Mouse (Mus musculus) right cerebral cortex, postnatal 10 days (tissue): Measurements from ENCODE around the gene 3830406C13Rik.
"Not testable (repeated sequence)": the region's sequence is repeated elsewhere in the genome, so short reads cannot be mapped to it uniquely, and the experiment has no call there.

Experiments
- DNase-seq, 2 experiments: peaks; one replicate each; pipeline ENCODE4 v3.0.0; 2021; ENCODE audit warnings: low spot score in 2 of 2

The 3830406C13Rik gene

DNA sequence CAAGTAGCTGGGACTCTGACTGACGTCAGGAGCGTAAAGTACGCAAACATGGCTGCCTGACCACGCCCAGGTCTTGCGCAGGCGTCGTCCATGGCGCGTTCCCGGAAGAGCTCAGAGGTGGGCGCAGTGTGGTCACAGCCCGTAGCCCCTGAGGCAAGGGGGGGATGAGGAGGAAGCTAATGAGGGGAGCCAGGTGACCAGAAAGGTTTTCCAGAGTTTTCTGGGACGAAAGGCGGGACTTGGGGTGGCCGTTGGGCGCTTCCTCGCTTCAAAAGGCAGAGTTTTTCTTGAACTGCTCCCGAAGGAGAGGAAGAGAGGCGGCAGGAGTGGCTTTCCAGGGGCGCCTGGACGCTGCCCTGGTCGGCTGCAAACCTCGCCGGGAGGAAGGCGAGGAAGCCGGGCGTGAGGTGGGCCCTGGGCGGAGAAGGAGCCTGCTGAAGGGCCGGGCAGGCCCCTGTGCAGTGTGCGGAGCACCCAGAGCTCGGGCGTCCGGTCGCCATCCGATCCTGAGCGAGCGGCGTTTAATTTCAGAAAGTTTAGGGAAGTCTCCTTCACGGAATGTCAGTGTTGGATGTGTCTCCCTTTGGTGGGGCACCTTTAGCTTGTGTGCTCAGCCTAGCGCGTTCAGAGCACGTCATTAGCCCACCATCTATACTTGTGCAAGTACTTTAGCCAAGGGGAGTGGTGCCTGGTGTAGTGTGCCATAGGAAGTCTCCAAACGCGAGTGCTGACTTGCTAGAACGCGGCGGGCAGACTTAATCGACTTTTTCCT lies at the start of gene 3830406C13Rik:
3830406C13Rik (plus strand) TSS at position 33 of the 772 bp plus-strand sequence.
- peak; percentile 92 to 93 for DNase-seq

DNA sequence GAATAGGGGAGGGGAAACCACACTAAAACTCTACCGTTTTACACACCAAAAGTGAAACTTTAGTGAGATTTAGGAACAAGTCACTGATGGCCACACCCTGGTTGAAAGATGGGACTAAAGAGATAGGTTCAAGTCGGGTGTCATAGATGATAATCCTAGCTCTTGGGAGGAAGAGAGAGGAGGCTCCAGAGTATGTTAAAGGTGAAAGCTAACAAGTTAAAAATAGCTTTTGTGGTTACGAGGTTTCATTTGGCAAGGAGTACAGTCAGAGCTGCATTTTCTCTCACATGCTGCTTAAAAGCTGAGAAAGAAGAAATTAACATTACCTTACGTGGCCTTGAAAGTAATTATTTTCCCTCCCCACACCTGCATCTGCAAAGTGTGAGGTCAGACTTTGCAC lies 40.2 kb upstream of the 3830406C13Rik start:
- no peak for DNase-seq

DNA sequence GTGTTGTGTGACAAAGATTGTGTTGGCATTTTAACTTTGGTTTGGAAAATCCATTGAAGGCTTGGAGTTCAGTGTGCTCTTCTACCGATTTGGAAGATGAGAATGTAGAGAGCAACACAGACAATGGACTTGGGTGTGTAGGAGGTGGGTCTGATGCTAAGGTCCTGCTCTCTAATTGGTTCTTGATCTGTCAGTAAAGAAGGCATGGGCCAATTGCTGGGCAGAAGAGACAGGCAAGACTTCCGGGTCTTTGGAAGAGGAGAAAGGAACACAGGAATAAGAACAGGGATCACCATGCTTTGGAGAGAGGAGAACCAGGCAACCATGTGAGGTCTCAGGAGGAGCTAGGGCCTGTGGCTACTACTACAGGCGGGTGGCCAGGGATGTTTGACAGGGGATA lies 7.9 kb upstream of the 3830406C13Rik start:
- no peak for DNase-seq

DNA sequence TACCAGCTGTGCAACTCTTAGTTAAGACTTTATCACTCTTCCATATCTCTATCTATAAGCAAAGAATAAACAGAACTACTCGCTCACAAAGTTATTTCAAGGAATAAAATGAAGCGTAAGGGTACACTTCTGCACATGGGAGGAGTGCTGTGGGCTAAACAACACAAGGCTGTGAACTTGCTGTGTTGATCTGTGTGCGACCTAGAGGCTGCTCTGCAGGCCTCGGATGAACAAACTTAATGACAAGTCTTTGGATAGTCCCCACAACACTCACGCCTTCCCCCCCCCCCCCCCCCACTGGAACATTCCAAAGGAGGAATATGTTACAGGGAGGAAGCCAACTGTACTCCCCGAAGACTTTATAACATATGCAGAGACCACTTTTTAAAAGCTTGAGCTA lies 332 bp upstream of the 3830406C13Rik start, which contains the start of gene Gm49355:
Gm49355 (plus strand) TSS at position 336 of the 400 bp plus-strand sequence.
- DNase-seq = no peak

DNA sequence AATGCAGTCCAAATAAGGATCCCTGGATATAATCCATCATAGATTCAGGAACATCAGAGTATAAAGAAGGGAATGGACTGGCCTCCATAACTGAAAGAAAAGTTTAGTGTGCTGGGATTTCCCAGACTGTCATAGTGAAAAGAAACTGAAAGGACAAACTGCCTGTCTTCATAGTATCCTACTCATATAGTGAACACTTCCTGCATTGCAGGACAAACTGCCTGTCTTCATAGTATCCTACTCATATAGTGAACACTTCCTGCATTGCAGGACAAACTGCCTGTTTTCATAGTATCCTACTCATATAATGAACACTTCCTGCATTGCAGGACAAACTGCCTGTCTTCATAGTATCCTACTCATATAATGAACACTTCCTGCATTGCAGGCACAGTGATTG lies 5.8 kb downstream of the 3830406C13Rik start:
- DNase-seq = not testable (repeated sequence)

DNA sequence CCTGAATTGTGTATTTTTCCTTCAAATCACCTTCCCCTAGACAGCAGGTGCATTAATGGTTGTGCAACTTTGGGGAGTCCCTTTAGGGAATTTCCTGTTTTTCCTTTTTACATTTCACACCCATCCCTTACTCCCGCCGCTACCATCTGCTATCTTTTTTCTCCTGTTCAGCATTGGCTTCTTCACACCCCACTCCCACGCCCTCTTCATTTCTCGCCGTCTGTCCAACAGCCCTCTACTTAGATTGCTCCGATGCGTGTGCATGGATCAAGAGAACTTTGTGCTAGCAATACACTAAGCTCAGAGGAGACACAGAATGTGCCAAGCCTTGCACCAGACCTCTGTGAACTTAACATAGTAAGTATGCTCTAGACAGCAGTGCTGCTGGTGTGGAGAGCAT lies 12.4 kb downstream of the 3830406C13Rik start:
- DNase-seq = peak; percentile 79 to 88

DNA sequence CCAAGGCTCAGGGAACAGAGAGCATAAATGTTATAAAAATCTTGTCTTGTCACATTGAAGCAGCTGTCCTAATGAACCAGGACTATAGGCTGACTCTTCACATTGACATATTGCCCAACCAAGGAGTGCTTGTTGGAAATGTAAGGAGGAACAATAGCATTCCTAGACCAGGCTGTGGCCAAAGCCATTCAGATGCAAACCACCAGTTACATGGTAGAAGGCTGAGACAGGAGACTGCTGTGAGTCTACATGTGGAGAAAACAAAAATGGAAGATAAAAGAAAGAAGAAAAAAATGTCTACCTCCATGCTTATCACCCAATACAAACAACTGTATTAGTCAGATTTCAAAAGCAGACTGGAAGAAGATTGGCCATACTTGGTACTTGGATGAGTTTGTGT lies 15.2 kb downstream of the 3830406C13Rik start:
- no peak for DNase-seq

DNA sequence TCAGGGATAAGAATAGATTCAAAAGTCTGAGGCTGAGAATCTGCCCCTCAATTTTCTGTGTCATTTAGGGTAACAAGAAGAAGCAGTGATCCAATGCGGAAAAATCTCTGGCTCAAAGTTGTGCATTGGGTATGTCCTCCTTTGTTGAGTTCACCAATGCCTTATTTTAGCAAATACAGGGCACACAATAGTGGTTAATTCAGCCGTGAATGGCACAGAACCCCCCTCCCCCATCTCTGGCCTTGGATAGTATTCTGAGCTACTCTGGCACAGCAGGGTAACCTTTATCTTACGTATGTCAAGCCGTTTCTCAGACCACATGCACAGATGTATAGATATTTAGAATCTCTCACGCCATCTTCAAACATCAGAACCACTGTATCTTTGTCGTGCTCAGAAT lies 15.7 kb downstream of the 3830406C13Rik start:
- DNase-seq = no peak

DNA sequence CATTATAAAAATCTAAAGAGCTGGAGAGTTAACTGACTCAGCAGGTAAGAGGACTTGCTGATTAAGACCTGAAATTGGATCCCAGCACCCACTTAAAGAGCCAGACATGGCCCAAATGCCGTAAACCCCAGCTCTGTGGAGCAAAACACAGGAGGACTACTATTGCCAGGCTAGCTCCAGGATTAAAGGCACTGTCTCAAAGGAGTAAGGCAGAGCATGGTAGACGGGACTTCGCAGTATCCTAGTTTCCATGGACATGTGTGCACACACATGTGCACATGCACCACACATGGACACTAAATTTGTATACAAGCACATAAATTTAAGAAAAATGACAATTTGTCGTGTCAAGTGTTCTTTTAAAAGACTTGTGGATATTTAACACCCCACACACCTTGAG lies 16.3 kb downstream of the 3830406C13Rik start:
- no peak for DNase-seq

DNA sequence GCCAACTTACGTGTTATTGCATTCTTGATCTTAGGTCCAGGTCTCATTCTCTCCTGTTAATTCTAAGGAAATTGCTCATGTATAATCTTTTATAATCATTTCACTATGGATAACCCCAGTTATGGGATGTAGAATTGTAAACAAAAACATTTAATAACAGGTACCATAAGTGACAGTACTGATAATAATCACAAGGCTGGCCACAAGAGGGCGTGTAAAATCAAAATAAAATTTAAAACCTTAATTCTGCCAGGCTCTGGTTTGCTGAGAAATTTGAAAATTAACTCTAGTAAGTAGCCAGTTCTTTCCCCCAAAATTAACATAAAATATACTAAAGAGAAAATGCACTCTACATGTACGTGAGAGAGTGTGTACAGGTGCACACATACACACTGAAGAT lies 16.7 kb downstream of the 3830406C13Rik start:
- peak in 1 of 2 experiments; percentile 52 for DNase-seq

DNA sequence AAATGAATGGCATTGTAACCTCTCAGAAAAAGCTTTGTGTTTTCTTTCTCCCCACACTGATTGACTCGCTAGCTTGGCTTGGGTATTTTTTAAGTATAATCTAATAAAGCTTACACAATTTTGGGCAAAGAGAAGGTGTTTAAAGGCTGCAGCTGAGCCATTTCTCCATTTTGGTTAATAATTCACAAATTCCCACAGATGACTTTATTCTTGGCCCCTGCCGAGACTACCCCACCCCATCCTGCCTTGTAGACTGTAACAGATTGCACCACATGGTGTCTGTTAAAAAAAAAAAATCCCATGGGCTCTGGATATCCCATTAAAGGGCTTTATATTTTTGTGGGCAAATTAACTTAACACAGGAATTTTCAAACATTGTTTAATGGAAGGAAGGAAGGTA lies 19.1 kb downstream of the 3830406C13Rik start:
- DNase-seq = peak in 1 of 2 experiments; percentile 5

DNA sequence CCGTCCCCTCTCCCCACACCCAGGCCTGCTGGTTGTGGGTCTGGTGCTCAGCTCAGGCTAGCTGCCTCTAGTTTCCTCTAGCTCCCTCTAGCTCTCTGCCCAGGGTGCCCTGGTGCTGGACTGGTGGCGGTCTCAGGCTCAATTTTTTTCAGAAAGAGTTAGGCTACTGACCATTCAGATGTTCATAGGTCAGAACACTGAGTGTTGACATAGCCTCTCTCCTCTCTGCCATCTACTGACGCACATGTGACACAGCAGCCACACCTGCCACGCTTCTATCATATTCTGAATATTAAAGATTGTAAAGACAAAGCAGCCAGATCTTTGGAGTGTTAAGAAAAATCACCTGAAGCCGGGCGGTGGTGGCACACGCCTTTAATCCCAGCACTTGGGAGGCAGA lies 49.6 kb downstream of the 3830406C13Rik start:
- DNase-seq = no peak

DNA sequence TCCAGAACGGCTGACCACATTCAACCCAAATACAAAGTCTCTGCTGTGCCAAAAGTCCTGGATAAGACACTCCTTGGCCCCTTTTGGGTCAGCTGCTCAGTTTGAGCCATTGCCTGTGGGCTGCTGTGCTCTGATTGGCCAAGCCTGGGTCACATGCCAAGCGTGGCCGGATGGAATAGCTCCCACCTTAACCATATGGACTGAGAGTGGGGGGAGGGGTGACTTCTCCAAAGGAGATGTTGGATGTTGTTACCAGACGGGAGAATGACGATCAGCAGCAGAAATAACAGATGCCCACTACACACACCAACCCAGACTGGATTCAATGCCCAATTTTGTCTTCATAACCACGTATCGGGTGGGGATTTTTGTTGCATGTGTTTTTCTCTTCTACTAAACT lies 51.0 kb downstream of the 3830406C13Rik start:
- peak; percentile 48 to 57 for DNase-seq

DNA sequence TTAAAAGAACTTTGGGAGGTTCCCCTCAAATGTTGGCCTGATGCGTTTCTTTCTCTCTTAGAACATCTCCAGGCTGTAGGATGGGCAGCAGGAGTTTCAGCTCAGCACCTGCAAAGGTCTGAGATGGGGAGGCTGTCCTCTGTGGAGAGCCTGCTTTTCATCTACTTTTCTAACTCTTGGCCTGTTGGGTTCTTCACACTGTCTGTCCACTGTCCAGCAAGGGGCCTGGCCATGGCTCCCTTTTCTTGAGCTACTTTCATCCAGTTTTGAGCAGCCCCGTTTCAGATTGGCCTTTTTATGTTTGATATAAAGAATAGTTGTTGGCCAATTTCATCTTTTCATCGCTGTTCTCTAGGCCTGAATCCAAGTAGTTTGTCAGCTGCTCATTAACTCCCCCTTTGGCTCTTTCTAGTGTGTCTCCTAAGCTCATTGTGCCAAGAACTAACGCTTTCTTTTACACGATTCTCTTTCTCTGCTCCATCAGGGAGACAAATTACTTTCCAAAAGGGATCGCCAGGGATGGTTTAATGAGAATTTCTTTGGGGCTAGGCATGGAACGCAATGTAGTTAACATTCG lies 53.5 kb downstream of the 3830406C13Rik start:
- peak in 1 of 2 experiments; percentile 54 for DNase-seq

DNA sequence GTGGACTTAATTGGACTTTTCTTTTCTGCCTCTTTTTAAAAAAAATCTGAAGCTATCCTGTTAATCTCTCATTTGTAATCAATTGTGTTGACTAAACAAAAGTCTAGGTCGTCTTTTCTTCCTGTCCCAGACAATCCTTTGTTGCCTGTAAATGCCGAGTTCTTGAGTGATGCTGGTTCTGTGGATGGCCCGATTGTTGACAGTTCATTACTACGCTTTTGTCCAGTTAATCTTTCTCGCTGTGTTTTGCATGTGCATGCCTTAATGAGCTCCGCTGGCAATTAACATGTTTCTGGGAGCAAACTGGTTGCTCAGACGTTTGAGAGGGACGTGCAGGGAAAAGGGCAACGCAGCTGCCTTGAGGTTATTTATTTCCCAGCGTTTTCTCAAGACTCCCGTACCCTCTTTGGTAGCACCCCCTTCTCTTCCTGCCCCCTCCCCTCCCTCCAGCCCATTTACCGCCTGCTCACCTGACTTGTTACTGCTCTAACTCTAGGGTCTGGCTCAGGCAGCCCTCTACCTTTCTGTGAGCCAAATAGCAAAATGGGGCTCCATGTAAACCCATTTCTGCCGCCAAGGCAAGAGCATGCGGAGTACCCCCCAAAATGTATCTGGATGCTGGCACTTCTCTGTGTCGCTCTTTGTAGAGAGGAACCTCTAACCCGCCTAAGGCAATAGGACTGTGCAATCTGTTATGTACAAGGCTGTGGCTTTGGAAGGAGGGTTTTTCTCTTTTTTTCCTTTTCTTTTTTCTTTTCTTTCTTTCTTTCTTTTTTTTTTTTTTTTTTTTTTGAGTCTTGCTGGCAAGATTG lies 54.2 kb downstream of the 3830406C13Rik start:
- peak; percentile 45 to 70 for DNase-seq

DNA sequence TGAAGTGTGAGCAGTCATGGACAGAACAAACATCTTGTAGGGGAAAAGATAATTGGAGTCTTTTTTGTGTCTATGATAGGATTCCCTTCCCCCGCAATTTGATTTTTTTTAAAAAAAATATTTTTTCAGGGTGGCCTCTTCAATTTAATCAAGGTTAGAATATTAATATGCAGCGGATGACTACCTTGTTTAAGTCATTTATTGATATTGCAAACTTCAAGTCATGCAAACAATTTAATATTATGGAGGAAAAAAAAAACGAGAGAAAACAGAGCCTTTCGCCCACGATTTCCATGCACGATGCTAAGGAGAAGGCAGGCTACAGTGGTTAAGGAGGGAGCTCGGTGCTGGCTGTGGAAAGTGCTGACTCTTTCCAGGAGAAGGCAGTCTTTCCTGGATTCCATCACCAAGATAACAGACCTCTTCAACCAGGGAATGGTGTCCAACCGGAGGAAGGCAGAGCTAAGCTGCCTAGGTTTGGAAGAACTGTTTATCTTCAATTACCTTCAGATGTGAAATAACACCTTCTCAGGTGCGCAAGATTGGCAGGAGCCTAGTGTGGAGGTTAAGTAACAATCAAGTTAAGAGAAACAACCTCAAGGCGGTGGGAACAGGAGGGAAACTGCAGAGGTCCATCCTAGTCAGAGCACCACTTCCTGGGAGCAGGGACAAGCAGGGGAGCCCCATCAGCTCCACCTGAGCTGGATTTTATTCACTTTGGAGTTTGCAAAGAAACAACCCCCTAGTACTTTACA lies 55.0 kb downstream of the 3830406C13Rik start:
- DNase-seq = no peak

DNA sequence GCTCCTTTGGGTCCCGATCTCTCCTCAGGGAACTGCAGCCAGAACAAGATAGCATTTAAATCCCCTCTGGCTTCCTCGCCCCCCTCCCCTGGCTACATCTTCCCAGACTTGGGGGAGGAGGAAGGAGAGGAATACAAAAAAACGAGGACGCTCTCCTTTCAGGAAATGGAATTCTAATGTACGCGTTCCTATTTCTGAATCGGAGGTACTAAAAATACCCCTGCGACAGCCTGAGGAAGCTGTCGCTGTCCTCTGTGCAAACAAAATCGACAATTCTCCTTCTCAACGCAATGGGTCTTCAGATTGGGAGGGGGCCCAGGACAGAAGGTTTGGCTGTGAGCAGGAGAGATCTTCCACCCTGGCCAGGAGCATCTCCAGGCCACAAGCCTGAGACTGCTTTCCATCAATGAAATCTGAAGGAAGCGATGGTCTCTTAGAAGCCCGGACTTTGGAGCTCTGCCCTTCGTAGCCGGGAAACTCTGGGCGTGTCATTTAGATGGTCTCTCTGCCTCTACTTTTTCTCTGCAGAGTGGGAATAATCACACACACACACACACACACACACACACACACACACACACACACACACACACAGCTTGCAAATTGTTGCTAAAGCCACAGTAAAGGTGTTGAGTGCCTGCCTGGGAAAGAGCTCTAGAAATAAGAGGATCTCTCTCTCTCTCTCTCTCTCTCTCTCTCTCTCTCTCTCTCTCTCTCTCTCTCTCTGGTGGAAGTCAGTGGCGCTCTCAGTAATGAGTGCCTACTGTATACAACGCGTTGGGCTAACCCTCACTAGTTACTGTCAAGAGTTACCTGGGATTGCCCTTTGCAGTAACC lies 56.5 kb downstream of the 3830406C13Rik start:
- DNase-seq = peak; percentile 36 to 62

DNA sequence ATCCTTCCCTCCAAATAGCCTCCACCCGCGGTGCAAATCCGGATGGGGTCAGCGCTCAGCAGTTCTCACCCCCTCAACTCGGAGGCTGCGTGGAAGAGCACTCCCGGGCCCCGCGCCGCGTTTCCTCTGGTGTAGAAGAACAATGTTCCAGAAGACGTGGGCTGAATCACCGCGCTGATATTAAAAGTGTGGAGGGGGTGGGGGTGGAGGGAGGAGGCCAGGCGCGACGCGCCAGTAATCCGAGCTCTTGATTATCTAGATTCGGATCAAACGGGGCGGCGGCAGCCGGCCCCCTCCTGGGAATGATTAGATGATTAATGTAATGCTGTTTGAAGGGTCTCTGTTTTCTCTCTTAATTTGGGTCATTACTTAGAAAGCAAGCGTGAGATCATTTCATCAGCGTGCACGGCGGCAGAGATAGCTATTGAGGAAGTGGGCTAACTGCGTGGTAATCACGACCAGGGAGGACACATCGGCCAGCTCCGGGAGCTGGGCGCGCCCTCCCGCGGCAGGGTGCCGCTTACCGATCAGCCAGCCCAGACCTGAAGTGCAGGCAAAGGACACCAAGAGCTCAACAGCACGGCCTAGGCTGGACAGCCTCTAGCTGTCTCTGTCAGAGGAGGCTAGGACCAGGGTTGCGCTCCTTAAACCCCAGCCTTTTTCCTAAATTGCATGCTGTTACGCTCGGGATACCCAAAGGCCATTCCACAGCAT lies 57.3 kb downstream of the 3830406C13Rik start:
- peak; percentile 52 to 53 for DNase-seq

DNA sequence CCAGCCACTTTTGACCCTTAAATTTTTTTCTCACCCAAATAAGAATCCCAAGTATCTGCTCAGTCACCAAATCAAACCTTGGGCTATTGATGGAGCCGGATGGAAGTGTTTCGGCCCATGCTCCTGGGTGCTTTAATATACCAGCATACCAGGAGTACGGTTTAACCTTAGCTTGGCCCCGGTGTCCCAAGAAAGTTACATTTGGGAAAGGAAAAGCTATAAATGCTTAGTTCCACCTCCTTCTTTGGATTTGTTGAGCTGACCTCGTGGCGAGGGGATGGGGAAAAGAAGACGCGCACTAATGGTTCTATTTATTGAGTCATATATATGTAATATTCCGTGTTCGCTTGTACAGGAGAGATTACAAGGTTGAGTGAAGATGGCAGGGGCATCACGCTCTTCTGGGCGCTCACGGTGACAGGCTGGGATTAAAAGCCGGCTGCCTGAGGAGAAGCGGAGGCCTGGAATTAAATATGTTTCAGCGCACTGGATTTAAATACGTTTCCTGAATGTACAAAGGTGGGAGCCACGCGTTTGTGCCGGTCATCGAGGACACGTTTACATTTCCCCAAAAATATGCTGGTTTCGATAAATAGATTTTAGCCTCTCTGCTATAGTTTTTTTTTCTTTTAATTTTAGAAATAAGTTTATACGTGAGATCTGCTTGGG lies 58.0 kb downstream of the 3830406C13Rik start:
- no peak for DNase-seq
